Mouse (Mus musculus) kidney, postnatal 4 days (tissue): ENCODE measurements around the gene Bcat2.

Experiments
- DNase-seq, 2 experiments: peaks; one replicate each; pipeline ENCODE4 v3.0.0; 2021; ENCODE audit warnings: mixed read lengths in 2 of 2

Gene Bcat2

DNA sequence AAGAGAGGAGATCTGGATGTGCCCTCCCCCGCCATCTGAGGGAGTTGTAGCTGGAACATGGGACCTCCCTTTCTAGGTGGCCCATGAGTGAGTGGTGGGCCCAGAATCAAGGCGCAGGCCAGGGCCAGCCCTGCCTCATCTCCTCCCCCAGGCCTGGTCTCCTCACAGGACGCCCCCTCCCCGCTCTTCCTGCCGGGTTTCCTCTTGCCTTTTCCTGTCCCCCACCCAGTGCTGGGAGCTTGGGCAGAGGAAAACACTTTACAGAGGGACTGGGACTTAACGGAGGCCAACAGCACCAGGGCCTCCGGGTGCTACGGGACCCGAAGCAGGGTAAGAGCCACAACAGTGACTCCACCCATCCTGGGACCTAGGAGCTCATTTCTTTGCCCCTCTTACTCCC, 57.3 kb downstream of the Bcat2 start, which contains the start of gene Rasip1:
Rasip1 (plus strand) TSS at position 228 of the 400 bp plus-strand sequence.
- DNase-seq: peak; percentile 50 to 74

DNA sequence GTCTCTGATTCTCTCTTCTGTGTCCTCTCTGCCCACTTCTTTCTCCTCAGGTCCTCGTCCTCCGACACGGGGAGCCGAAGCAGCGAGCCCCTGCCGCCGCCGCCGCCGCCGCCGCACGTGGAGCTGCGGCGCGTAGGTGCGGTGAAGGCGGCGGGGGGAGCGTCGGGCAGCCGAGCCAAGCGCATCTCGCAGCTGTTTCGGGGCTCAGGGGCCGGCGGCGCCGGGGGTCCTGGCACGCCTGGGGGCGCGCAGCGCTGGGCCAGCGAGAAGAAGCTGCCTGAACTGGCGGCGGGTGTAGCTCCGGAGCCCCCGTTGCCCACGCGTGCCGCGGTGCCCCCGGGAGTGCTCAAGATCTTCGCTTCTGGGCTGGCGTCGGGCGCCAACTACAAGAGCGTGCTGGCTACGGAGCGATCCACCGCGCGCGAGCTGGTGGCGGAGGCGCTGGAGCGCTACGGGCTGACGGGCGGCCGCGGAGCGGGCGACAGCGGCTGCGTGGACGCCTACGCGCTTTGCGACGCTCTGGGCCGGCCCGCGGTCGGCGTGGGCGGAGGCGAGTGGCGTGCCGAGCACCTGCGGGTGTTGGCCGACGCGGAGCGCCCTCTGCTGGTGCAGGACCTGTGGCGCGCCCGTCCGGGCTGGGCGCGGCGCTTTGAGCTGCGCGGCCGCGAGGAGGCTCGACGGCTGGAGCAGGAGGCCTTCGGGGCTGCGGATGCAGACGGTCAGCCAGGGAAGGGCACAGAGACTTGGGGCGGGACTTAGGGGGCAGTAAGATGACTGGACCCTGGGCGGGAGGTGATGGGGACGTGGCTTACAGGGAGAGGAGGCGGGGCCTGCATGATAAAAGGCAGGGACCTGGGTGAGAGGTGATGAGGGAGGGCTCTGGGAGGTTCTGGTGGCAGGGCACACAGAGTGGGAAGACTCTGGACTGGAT, 58.7 kb downstream of the Bcat2 start:
- DNase-seq: peak; percentile 95 to 96

DNA sequence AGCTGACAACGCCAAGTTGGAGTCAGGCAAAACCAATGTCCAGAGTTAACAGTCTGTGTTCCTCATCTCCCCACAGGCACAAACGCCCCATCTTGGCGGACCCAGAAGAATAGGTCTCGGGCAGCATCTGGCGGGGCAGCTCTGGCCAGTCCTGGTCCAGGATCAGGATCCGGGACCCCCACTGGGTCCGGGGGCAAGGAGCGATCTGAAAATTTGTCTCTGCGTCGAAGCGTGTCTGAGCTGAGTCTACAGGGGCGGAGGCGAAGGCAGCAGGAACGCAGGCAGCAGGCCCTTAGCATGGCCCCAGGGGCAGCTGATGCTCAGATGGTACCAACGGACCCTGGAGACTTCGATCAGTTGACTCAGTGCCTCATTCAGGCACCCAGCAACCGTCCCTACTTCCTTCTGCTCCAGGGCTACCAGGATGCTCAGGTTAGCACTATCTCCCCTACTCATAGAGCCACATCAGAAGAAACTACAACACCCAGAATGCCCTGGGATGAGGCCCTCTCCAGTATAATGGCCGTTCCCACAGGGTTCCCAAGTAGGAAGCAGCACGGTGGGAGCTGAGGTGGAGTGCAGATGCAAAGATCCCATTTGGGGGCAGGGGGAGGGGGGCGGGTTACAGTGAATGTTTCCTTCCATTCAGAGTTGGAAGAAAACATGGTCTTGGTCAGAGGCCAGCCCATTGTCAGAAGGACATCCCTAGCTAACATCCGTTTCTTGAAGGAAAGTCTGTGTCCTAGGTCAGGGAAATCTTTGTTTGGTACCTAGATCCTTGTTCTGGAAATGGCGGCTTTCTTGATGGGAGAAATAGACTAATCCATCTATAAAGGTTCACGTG, 60.3 kb downstream of the Bcat2 start:
- DNase-seq: no peak

DNA sequence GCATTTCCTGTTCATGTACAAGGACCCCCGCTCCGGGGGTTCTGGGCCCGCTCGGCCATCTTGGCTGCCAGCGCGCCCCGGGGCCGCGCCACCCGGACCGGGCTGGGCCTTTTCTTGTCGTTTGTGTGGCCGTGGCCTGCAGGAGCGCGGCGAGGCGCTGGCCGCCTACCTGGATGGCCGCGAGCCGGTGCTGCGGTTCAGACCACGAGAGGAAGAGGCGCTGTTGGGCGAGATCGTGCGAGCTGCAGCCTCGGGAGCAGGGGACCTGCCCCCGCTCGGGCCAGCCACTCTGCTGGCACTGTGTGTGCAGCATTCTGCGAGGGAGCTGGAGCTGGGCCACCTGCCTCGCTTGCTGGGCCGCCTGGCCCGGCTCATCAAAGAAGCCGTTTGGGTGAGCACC, 62.5 kb downstream of the Bcat2 start:
- DNase-seq: peak; percentile 70 to 81

DNA sequence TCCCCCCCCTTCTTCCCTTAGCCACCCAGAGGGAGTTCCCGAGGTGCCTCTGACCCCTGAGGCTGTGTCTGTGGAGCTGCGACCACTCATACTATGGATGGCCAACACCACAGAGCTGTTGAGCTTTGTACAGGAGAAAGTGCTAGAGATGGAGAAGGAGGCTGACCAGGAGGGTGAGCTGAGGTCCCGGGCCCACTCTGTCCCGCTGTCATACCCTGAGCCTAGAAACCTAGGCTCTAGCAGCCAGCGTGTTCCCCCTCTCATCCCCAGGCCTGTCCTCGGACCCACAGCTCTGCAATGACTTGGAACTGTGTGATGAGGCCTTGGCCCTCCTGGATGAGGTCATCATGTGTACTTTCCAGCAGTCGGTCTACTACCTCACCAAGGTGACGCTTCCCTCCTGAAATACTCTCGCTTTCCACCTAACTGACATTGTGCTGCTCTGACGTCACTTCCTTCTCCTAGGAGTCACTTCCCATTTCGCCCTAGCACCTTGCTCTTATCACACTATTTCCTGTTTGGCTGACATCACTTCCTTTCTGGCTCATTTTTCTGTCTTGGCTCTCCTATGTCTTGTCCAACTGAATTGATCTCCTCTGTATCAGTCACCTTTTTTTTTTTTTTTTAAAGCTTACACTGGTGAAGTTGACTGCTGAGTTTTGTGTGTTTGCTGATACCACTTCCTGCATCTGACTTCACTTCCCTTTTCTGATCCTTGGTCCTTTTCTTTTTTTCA, 65.2 kb downstream of the Bcat2 start:
- DNase-seq: no peak

DNA sequence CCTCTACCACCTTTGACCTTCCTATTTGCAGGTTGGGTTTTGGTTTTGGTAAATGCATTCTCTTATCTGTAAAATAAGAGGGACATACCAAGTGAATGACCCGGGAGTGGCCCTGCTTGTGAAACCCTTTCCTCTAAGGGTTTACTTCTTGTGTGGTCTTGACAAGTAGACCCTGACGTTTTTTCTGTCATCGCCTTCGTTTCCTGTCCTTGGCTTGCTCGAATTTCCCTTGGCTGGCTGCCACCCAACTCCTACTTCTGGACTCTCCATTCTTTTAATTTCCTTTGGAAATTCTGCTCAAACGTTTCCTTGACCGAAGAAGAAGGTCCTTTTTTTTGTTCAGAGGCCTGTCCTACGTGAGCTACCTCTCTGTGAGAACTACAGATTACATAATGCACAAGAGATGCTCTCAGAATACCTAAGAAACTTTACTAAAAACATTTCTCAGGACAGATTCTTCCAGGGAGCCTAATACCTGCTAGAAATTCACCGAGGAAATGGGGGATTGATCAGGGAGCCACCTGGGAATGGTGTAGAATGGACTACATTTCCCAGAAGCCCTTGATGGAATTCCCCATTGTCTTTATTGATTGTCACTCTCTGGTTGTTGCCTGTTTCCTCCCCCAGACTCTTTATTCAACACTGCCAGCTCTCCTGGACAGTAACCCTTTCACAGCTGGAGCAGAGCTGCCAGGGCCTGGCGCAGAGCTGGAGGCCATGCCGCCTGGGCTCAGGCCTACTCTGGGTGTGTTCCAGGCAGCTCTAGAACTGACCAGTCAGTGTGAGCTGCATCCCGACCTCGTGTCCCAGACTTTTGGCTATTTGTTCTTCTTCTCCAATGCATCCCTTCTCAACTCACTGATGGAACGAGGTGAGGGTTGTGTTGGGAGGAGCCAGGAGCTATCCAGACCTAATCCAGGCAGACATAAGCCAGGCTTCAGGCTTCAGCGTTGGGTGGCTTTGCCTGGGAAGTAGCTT, 66.0 kb downstream of the Bcat2 start:
- peak; percentile 83 to 89 for DNase-seq

DNA sequence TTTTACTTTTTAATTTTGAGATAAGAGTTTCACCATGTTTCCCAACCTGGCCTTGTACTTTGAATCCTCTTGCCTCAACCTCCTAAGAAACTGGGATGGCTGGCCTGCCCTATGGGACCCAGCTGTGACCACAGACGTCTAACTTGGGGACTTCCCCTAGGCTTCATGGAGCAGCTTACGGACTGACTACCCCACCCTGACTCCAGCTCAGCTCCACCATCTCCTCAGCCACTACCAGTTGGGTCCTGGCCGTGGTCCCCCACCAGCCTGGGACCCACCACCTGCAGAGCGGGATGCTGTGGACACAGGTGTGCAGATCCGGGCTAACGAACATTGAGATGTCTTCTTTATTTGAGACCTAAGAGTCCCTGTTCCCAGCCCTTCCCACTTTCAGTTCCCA, 67.8 kb downstream of the Bcat2 start:
- DNase-seq: no peak

DNA sequence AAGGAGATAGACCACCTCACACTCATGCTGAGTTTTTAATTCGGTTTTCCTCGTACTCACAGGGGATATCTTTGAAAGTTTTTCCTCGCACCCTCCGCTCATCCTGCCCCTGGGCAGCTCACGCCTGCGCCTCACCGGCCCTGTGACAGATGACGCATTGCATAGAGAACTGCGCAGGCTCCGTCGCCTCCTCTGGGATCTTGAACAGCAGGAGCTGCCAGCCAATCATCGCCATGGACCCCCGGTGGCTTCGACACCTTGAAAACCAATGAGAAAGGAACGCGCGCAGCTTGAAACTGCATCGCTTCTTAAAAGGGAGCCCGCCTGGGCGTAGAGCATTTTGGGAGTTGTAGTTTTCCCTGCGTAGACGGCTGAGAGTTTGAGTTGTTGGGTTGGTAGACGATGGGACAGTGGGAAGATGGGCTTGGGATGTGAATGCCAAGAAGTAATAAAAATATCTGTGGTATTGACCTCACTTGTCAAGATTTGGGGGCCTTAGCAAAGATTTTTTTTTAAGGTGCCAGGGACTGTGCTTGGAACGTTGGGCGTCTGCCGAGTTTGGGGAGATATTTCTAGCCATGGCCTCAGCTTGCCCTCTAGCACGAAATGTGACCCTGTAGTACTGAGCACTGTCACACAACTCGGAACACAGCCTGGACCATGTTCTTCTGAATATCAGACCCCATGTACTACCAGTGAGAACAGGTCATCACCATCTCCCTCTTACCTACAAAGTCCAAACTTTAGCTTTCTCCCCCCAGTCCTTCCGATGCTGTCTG, 68.9 kb downstream of the Bcat2 start:
- peak; percentile 94 to 97 for DNase-seq
